Mouse (Mus musculus) forebrain, embryonic 11.5 days (tissue): ENCODE data around the gene Rdh16. TPM values are rescaled to one million over a fixed set of nuclear protein-coding genes. Genes with fewer than 3 reads are reported as not detected.
"Not testable (repeated sequence)": the region's sequence is repeated elsewhere in the genome, so short reads cannot be mapped to it uniquely, and the experiment has no call there.

ENCODE experiments used
- ATAC-seq: fragments of 200-750 bp; cut with Nextera tagmentation; replicated peaks from 2 replicates; pipeline ENCODE4 v1.8.0; 2017; ENCODE audit warnings: moderate TSS enrichment; ENCODE audit not compliant: low FRiP score
- DNase-seq: peaks from one replicate; pipeline ENCODE4 v3.0.0-alpha.2; 2017; ENCODE audit warnings: low spot score
- H3K27ac ChIP-seq: fragments of 300-500 bp; sonication (generic); 2 replicates; pipeline ENCODE4 v1.5.1; 2014; ENCODE audit warnings: low read depth, low read length
- H3K27me3 ChIP-seq: fragments of 300-500 bp; sonication (generic); 2 replicates; pipeline ENCODE4 v1.6.1; 2014; ENCODE audit warnings: mild to moderate bottlenecking, low read length, mixed read lengths; ENCODE audit not compliant: control insufficient read depth, insufficient read depth
- H3K36me3 ChIP-seq: fragments of 300-500 bp; sonication (generic); 2 replicates; pipeline ENCODE4 v1.6.1; 2014; ENCODE audit warnings: mild to moderate bottlenecking, low read length, moderate library complexity, mixed read lengths; ENCODE audit not compliant: control insufficient read depth, insufficient read depth
- H3K4me1 ChIP-seq: fragments of 300-500 bp; sonication (generic); replicated peaks from 2 replicates; pipeline ENCODE4 v1.6.1; 2014; ENCODE audit warnings: low read length, mixed read lengths; ENCODE audit not compliant: control insufficient read depth, insufficient read depth
- H3K4me2 ChIP-seq: fragments of 300-500 bp; sonication (generic); 2 replicates; pipeline ENCODE4 v1.6.1; 2014; ENCODE audit warnings: low read depth, mild to moderate bottlenecking, low read length, moderate library complexity, mixed read lengths; ENCODE audit not compliant: severe bottlenecking
- H3K4me3 ChIP-seq: fragments of 300-500 bp; sonication (generic); 2 replicates; pipeline ENCODE4 v1.5.1; 2014; ENCODE audit warnings: low read depth, low read length
- H3K9ac ChIP-seq: fragments of 300-500 bp; sonication (generic); 2 replicates; pipeline ENCODE4 v1.6.1; 2014; ENCODE audit warnings: low read length
- H3K9me3 ChIP-seq: fragments of 300-500 bp; sonication (generic); 2 replicates; pipeline ENCODE4 v1.6.1; 2016; ENCODE audit warnings: low read length, mixed read lengths; ENCODE audit not compliant: control insufficient read depth
- whole genome bisulfite sequencing: fragments of 180-500 bp; shearing (Covaris S2); extraction: QIAGEN DNeasy Blood & Tissue Kit; methylation state at CpG from one replicate; pipeline ENCODE4 v1.1.7; 2014; 5-methylcytosine and 5-hydroxymethylcytosine counted together
- polyA plus RNA-seq: library from polyadenylated mRNA; unstranded; fragments of >200 nt; fragmentation: Nextera tagmentation; extraction: Ambion mirVana; gene quantifications from 2 replicates; pipeline ENCODE4 v1.2.1, GENCODE M21; 2014

The Rdh16 gene
- polyA plus RNA-seq, 1 experiment from 2014 or later = not detected

- H3K4me1 ChIP-seq, H3K4me3 ChIP-seq, DNase-seq, H3K4me2 ChIP-seq, H3K9ac ChIP-seq, H3K9me3 ChIP-seq, H3K27ac ChIP-seq, H3K36me3 ChIP-seq, ATAC-seq, H3K27me3 ChIP-seq: not testable (repeated sequence)
- WGBS = 81% methylated on average over 4 of the region's 4 CpGs
These were observed 16.4 kb downstream of the Rdh16 start for GRCm38 (mm10) chr10:127817268-127817910.

- not testable (repeated sequence) for H3K4me1 ChIP-seq, H3K27ac ChIP-seq, H3K4me2 ChIP-seq, H3K4me3 ChIP-seq, H3K36me3 ChIP-seq, H3K9ac ChIP-seq, DNase-seq, H3K9me3 ChIP-seq, ATAC-seq, H3K27me3 ChIP-seq
- 93% methylated on average over 2 of the region's 2 CpGs for WGBS
These were observed 20.9 kb downstream of the Rdh16 start for GRCm38 (mm10) chr10:127821806-127822205.

- Histone ChIP-seq H3K9ac (no peak overlapping the region), H3K4me3 (no peak overlapping the region), H3K27ac (no peak overlapping the region), H3K4me1 (no peaks in the 10 kb centered on the region), H3K36me3 (no peaks in the 10 kb centered on the region), H3K27me3 (no peaks in the 10 kb centered on the region), H3K4me2 (no peak overlapping the region), H3K9me3 (no peaks in the 10 kb centered on the region)
- 76% methylated on average over 6 of the region's 6 CpGs for WGBS
- ATAC-seq (no peak), DNase-seq (no peak)
These were observed 24.4 kb downstream of the Rdh16 start for GRCm38 (mm10) chr10:127825386-127825785.

- H3K9ac ChIP-seq = no peak overlapping the region
- H3K27ac ChIP-seq = no peak overlapping the region
- no peaks in the 10 kb centered on the region for H3K9me3 ChIP-seq
- H3K4me3 ChIP-seq = no peak overlapping the region
- WGBS = 71% methylated on average over 3 of the region's 3 CpGs
- H3K36me3 ChIP-seq = no peaks in the 10 kb centered on the region
- no peaks in the 10 kb centered on the region for H3K4me1 ChIP-seq
- no peak for ATAC-seq
- no peaks in the 10 kb centered on the region for H3K27me3 ChIP-seq
- no peak for DNase-seq
- H3K4me2 ChIP-seq = no peak overlapping the region
These were observed 28.2 kb downstream of the Rdh16 start for GRCm38 (mm10) chr10:127829121-127829520.

- not testable (repeated sequence) for DNase-seq, ATAC-seq, H3K27me3 ChIP-seq, H3K9me3 ChIP-seq, H3K4me1 ChIP-seq, H3K4me3 ChIP-seq, H3K36me3 ChIP-seq, H3K9ac ChIP-seq, H3K27ac ChIP-seq, H3K4me2 ChIP-seq
- 93% methylated on average over 1 of the region's 1 CpGs for WGBS
These were observed 33.2 kb downstream of the Rdh16 start for GRCm38 (mm10) chr10:127834186-127834585.

GRCm38 (mm10) chr10:127835292-127835691 lies 34.3 kb downstream of the Rdh16 start:
- DNase-seq (no peak), ATAC-seq (no peak)
- no peaks in the 10 kb centered on the region for H3K27me3 ChIP-seq
- no peak overlapping the region for H3K9ac ChIP-seq
- no peak overlapping the region for H3K27ac ChIP-seq
- no peak overlapping the region for H3K4me3 ChIP-seq
- H3K9me3 ChIP-seq = no peaks in the 10 kb centered on the region
- H3K4me2 ChIP-seq = no peak overlapping the region
- H3K4me1 ChIP-seq = no peaks in the 10 kb centered on the region
- 85% methylated on average over 5 of the region's 5 CpGs for WGBS
- H3K36me3 ChIP-seq = no peaks in the 10 kb centered on the region

GRCm38 (mm10) chr10:127837793-127838192 lies 36.8 kb downstream of the Rdh16 start:
- not testable (repeated sequence) for H3K27me3 ChIP-seq, DNase-seq, ATAC-seq, H3K36me3 ChIP-seq, H3K9ac ChIP-seq, H3K9me3 ChIP-seq, H3K4me1 ChIP-seq, H3K4me2 ChIP-seq, H3K27ac ChIP-seq, H3K4me3 ChIP-seq
- 92% methylated on average over 5 of the region's 5 CpGs for WGBS

GRCm38 (mm10) chr10:127838539-127838938 lies 37.6 kb downstream of the Rdh16 start:
- ATAC-seq = no peak
- WGBS = 87% methylated on average over 2 of the region's 2 CpGs
- no peak overlapping the region for H3K4me2 ChIP-seq

GRCm38 (mm10) chr10:127840776-127841175 lies 39.8 kb downstream of the Rdh16 start:
- Histone ChIP-seq H3K9ac (no peak overlapping the region), H3K27ac (no peak overlapping the region), H3K4me2 (no peak overlapping the region), H3K4me1 (no peaks in the 10 kb centered on the region), H3K27me3 (no peaks in the 10 kb centered on the region), H3K36me3 (no peaks in the 10 kb centered on the region), H3K4me3 (no peak overlapping the region), H3K9me3 (no peaks in the 10 kb centered on the region)
- WGBS = 76% methylated on average over 2 of the region's 2 CpGs
- DNase-seq (no peak), ATAC-seq (no peak)

More at GRCm38 (mm10) chr10:127838539-127838938, 37.6 kb downstream of the Rdh16 start:
- H3K27me3 ChIP-seq = no peaks in the 10 kb centered on the region
- H3K4me3 ChIP-seq = no peak overlapping the region
- no peaks in the 10 kb centered on the region for H3K9me3 ChIP-seq
- DNase-seq = no peak
- H3K36me3 ChIP-seq = no peaks in the 10 kb centered on the region
- no peak overlapping the region for H3K9ac ChIP-seq
- no peaks in the 10 kb centered on the region for H3K4me1 ChIP-seq
- H3K27ac ChIP-seq = no peak overlapping the region
